Mouse (Mus musculus) stomach, postnatal 0 days (tissue): Measurements from ENCODE around the gene Lhx8. TPM values are rescaled to one million over a fixed set of nuclear protein-coding genes. Genes with fewer than 3 reads are reported as not detected.

ENCODE experiments used
- ATAC-seq: fragments of 200-750 bp; cut with Nextera tagmentation; 2 replicates; pipeline ENCODE4 v1.8.0; 2017; ENCODE audit not compliant: low FRiP score, low TSS enrichment
- DNase-seq: peaks from one replicate; pipeline ENCODE4 v3.0.0-alpha.2; 2016; ENCODE audit warnings: low spot score
- H3K27ac ChIP-seq: fragments of 300-500 bp; sonication (generic); replicated peaks from 2 replicates; pipeline ENCODE4 v1.5.1; 2014; ENCODE audit warnings: mild to moderate bottlenecking, control low read depth
- H3K27me3 ChIP-seq: fragments of 300-500 bp; sonication (generic); 2 replicates; pipeline ENCODE4 v1.6.1; 2014; ENCODE audit warnings: low read length; ENCODE audit not compliant: control insufficient read depth, insufficient read depth
- H3K36me3 ChIP-seq: fragments of 300-500 bp; sonication (generic); 2 replicates; pipeline ENCODE4 v1.6.1; 2014; ENCODE audit warnings: low read length, mixed read lengths; ENCODE audit not compliant: control insufficient read depth, insufficient read depth
- H3K4me1 ChIP-seq: fragments of 300-500 bp; sonication (generic); replicated peaks from 2 replicates; pipeline ENCODE4 v1.6.1; 2014; ENCODE audit warnings: antibody characterized with exemption; ENCODE audit not compliant: control insufficient read depth, insufficient read depth
- H3K4me2 ChIP-seq: fragments of 300-500 bp; sonication (generic); replicated peaks from 2 replicates; pipeline ENCODE4 v1.6.1; 2014; ENCODE audit warnings: low read depth, mild to moderate bottlenecking, control low read depth, moderate library complexity
- H3K4me3 ChIP-seq: fragments of 300-500 bp; sonication (generic); 2 replicates; pipeline ENCODE4 v1.5.1; 2014; ENCODE audit warnings: low read depth, low read length, control low read depth
- H3K9ac ChIP-seq: fragments of 300-500 bp; sonication (generic); 2 replicates; pipeline ENCODE4 v1.6.1; 2014; ENCODE audit warnings: mild to moderate bottlenecking, low read length, control low read depth, mixed read lengths
- H3K9me3 ChIP-seq: fragments of 300-500 bp; sonication (generic); 2 replicates; pipeline ENCODE4 v1.6.1; 2016; ENCODE audit warnings: low read length; ENCODE audit not compliant: control insufficient read depth
- CTCF ChIP-seq: IDR thresholded peaks from 2 replicates; pipeline ENCODE4 v1.5.1; 2016; ENCODE audit warnings: antibody characterized with exemption, low read depth, mild to moderate bottlenecking, moderate library complexity
- EP300 ChIP-seq: optimal IDR thresholded peaks from 2 replicates; pipeline ENCODE3; 2016; ENCODE audit warnings: antibody characterized with exemption
- WGBS: fragments of 180-500 bp; shearing (Covaris S2); extraction: QIAGEN DNeasy Blood & Tissue Kit; methylation state at CpG from one replicate; pipeline ENCODE4 v1.1.7; 2014; 5-methylcytosine and 5-hydroxymethylcytosine counted together
- polyA plus RNA-seq: library from polyadenylated mRNA; unstranded; fragments of >200 nt; fragmentation: Nextera tagmentation; extraction: Ambion mirVana; gene quantifications from 2 replicates; pipeline ENCODE4 v1.2.1, GENCODE M21; 2015

Gene Lhx8
- polyA plus RNA-seq, 1 experiment from 2014 or later = not detected

DNA sequence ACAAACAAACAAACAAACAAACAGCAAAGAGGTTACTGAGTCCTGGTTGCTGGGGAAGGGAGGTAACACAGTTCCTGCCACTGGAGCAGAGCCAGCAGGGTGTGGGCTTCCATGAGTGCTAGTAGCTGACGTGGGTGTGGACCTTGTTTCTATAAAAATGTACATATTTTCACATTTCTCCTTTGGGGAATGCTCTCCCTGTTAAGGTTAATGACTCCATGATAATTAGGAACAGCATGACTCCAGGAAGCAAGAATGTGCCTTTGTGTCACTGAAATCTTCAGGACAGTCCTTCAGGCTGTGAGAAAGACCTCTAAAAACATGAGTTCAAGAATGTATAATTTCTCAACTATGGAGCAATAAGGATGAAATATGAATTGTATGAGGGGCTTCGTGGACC, 28.8 kb upstream of the Lhx8 start:
- Histone ChIP-seq H3K4me2 (no peak overlapping the region), H3K36me3 (no peaks in the 10 kb centered on the region), H3K27me3 (no peaks in the 10 kb centered on the region), H3K9ac (no peak overlapping the region), H3K9me3 (no peaks in the 10 kb centered on the region), H3K4me1 (no peaks in the 10 kb centered on the region), H3K27ac (no peak overlapping the region), H3K4me3 (no peak overlapping the region)
- ATAC-seq (no peak), DNase-seq (no peak)
- 53% methylated on average over 2 of the region's 2 CpGs for WGBS
- TF ChIP-seq EP300 (no peak), CTCF (no peak)

DNA sequence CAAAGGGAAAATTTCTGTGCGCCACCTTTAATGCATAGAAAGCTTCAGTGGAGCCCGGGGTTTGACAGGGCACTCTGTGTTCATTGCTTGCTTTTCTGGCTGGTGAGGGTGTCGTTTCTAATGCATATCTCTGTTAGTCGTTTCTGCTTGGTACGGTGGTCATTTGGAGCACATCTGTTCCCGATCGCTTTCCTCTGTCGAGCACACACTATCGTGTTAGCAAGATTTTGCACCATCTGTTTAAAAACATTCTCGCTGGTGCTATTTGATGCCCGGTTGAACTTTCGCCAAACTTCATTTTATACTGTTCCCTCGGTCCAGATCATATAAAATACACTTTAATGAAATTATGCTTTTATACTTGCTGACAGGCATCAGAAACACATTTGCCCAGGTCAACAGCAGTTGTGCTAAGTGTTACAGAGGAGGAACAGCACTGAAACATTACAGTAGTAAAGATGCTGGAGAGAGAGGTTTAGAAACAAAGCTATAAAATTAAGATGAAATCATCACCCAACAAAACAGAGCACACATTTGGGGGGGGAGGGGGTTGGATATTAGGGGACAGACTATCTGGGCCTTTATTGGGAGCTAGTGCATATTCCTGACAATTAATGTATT, 9.9 kb upstream of the Lhx8 start:
- Histone ChIP-seq H3K36me3 (no peaks in the 10 kb centered on the region), H3K4me2 (no peak overlapping the region), H3K4me3 (no peak overlapping the region), H3K27ac (no peak overlapping the region), H3K4me1 (no peaks in the 10 kb centered on the region), H3K9ac (no peak overlapping the region), H3K27me3 (peaks cover 2% of the 10 kb centered on the region; the same call in 1 of the 2 replicates), H3K9me3 (no peaks in the 10 kb centered on the region)
- ATAC-seq (no peak), DNase-seq (no peak)
- 47% methylated on average over 13 of the region's 13 CpGs for WGBS
- TF ChIP-seq EP300 = no peak
- no peak for TF ChIP-seq CTCF

DNA sequence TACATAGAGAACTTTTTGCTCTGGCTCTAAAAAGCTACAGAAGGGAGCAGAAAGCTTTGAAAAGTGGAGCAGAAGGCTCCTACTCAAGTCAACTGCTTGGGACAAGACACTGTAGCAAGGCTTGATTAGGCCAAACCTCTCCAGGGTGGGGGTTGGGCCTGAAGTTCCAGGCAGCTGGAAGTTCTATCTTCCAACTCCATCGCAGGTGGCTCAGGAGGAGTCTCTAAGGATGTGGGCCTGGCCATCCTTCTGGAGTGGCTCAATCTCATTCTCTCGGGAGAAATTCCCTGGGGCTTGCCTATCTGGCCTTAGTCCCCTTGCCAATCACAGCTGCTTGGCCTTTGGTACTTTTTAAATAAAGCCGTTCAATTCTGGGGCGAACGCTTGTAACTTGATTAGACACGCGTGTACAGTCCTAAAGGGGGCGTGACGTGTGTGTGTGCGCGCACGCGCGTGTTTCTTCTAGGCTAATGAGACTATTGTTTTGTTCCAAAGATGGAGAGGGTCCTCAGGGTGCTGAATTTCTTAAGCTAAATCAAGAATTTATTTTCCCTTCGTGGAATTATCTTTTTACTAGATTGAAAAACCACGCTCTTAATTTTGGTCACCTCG, 9.3 kb upstream of the Lhx8 start:
- TF ChIP-seq EP300 (no peak), CTCF (no peak)
- 86% methylated on average over 17 of the region's 17 CpGs for whole genome bisulfite sequencing
- no peaks in the 10 kb centered on the region for H3K9me3 ChIP-seq
- no peak overlapping the region for H3K4me2 ChIP-seq
- DNase-seq (no peak), ATAC-seq (no peak)
- H3K36me3 ChIP-seq = no peaks in the 10 kb centered on the region
- H3K4me3 ChIP-seq = no peak overlapping the region
- no peak overlapping the region for H3K9ac ChIP-seq
- H3K27ac ChIP-seq = no peak overlapping the region
- no peaks in the 10 kb centered on the region for H3K4me1 ChIP-seq
- H3K27me3 ChIP-seq = peaks cover 6% of the 10 kb centered on the region; the same call in 1 of the 2 replicates

DNA sequence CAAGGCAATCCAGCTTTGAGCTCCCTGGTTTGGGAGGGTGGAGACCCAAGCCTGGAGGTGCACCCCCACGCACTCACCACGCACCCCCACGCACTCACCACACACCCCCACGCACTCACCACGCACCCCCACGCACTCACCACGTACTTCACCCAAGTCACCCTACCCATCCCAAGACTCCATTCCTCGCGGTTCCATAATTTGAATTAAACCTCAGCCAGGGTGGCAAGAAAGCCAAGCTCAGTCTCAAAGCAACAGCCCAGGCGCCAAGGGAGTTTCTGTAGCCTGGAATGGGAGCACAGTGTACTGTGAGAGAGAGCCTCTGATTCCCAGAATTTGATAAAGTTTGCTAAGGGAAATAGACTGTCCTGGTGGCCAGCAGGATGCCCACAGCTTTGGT, 4.3 kb upstream of the Lhx8 start:
- H3K27me3 ChIP-seq = peaks cover 22% of the 10 kb centered on the region; the same call in 1 of the 2 replicates

DNA sequence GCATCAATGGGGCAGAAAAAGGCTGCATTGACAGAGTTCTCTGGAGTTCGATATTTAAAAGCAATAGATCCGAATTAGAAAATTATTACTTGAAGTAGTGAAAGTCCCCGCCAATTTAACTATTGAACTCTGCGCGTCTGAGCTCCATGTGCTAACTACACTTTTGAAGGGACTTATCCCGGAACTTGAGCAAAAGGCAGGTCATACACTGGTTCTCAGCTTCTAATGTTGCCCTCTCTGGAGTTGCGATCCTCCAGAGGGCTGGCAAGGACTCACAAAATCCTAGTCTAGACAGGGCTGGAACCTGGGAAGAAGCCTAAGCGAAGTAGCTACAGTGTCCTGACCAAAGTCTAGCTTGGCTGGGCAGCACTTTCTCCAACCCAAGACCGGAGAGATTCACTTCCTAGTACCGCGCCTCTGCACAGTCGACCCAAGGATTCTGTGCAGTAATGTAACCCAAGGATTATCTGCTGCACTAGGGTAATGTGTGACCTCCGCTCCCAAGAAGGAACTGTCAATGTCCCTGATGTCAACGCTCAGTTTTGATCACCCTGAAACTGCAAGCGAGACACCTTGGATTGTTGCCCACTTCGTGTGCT, 3.0 kb upstream of the Lhx8 start:
- ATAC-seq = no peak
- Histone ChIP-seq H3K27me3 (peaks cover 26% of the 10 kb centered on the region; the same call in 1 of the 2 replicates), H3K4me2 (no peak overlapping the region), H3K27ac (no peak overlapping the region), H3K4me1 (no peaks in the 10 kb centered on the region; the same call in 1 of the 2 replicates), H3K4me3 (peak overlapping the region; percentile 13; the same call in 1 of the 2 replicates), H3K9me3 (no peaks in the 10 kb centered on the region), H3K36me3 (no peaks in the 10 kb centered on the region), H3K9ac (no peak overlapping the region)
- TF ChIP-seq EP300 (no peak), CTCF (no peak)
- WGBS = 6% methylated on average over 16 of the region's 16 CpGs
- DNase-seq = no peak

More for the DNA sequence above, 4.3 kb upstream of the Lhx8 start:
- Histone ChIP-seq H3K9me3 (no peaks in the 10 kb centered on the region), H3K36me3 (no peaks in the 10 kb centered on the region), H3K4me2 (no peak overlapping the region), H3K9ac (no peak overlapping the region), H3K4me3 (no peak overlapping the region), H3K27ac (no peak overlapping the region), H3K4me1 (no peaks in the 10 kb centered on the region)
- TF ChIP-seq EP300 (no peak), CTCF (no peak)
- 7% methylated on average over 10 of the region's 10 CpGs for WGBS
- ATAC-seq (no peak), DNase-seq (no peak)

DNA sequence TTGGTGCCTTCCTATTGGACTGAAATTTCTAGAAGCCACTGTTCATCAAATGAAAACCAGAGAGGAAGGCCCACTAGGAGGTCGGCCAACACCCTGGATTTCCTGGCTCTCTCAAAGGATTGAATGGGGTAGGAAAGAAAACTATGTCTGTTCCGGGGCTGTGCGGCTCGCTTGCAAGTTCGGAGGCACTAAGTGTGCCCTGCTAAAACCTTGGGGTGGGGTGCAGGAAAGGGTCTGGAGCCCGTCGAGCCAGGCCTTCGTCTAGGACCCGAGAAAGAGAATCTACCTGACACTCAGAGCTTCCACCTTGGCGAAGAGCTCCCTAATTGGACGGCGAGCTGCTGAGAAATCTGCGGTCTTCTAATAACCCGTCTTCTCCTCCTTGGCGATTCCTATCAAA, 2.5 kb upstream of the Lhx8 start:
- Histone ChIP-seq H3K4me2 (no peak overlapping the region), H3K4me3 (no peak overlapping the region), H3K4me1 (no peaks in the 10 kb centered on the region; the same call in 1 of the 2 replicates), H3K27me3 (peaks cover 30% of the 10 kb centered on the region; the same call in 1 of the 2 replicates), H3K27ac (no peak overlapping the region), H3K36me3 (no peaks in the 10 kb centered on the region), H3K9ac (no peak overlapping the region), H3K9me3 (no peaks in the 10 kb centered on the region)
- DNase-seq (no peak), ATAC-seq (no peak)
- 3% methylated on average over 15 of the region's 15 CpGs for WGBS
- TF ChIP-seq CTCF = no peak
- no peak for TF ChIP-seq EP300
